Mouse (Mus musculus): ENCODE data around the gene Pigt.

Pigt gene

DNA sequence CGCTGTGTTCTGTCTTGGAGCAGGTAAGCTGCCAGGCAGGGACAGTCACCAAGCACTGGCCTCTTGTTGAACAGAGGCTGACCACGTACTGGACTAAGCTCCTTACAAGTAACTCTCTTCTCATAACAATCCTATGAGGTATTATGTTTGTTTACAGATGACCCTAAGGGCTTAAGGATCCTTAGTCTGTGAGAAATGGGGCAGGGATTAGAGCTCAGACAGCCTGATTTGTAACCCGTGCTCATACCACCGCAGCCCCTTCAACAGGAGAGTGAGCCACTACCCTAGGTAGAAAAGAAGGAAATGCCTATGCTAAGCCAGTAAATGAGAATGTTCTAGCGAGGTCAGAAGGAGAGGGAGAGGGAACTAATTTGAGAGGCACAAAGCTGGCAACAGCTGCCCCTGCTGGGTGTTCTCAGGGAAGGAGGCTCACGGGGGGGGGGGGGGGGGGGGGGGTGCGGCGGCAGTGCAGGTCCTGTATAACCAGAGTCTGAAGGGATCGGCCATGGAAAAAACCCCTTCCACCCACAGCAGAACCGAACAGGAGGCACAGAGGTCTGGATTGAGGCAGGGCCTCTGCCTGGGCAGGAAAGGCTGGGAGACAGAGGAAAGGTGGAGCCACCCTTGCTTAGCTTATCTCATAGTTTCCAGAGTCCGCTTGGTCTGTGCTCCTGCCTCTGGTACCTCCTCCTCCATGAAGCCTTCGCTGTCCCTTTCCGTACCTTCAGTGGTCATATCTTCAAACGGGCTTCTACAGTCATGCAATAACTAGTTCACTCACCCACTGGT lies 15.0 kb downstream of the Pigt start:
- TF ChIP-seq NANOG (IDR thresholded peaks at IDR 0.05; ENCODE audit: borderline replicate concordance, low read length) (no peak), POU5F1 (IDR thresholded peaks at IDR 0.05; ENCODE audit: borderline replicate concordance, low read length) (no peak), CTCF (conservative IDR thresholded peaks at IDR 0.05; ENCODE audit: low read length) (no peak)
- Histone ChIP-seq H3K4me1 (replicated peaks; ENCODE audit: low read depth, low read length) (peaks cover 49% of the 10 kb centered on the region), H3K9me3 (ENCODE audit: low read length) (no peaks in the 10 kb centered on the region), H3K36me3 (ENCODE audit: insufficient read depth, low read length) (peaks cover 11% of the 10 kb centered on the region), H3K4me3 (replicated peaks; ENCODE audit: low read length) (no peak overlapping the region), H3K27me3 (ENCODE audit: insufficient read depth, low read length) (no peaks in the 10 kb centered on the region)

DNA sequence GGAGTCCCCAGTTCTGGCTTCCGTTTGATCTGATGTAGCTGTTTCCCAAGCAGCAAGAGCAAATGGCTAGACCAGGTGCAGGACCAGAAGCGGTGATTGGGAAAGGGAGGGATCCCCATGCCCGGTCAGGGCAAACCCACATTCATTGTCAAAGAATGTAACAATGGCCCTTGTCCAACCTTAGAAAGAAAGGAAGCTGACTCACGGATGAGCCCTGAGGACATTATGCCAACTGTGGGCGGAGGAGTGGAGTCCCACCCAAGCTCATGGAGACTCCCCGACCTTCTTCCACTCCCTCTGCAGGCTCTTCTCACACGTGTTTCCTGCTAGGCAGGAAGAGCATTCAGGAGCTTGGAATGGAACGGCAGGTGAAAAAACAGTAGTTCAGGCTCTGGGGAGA lies 16.1 kb downstream of the Pigt start:
- Histone ChIP-seq H3K36me3 (ENCODE audit: insufficient read depth, low read length) (peaks cover 10% of the 10 kb centered on the region), H3K4me3 (replicated peaks; ENCODE audit: low read length) (no peak overlapping the region; the same call in 1 of the 2 replicates), H3K9me3 (ENCODE audit: low read length) (no peaks in the 10 kb centered on the region), H3K27me3 (ENCODE audit: insufficient read depth, low read length) (no peaks in the 10 kb centered on the region), H3K4me1 (replicated peaks; ENCODE audit: low read depth, low read length) (peaks cover 47% of the 10 kb centered on the region)
- no peak for TF ChIP-seq CTCF (conservative IDR thresholded peaks at IDR 0.05; ENCODE audit: low read length)
- TF ChIP-seq NANOG (IDR thresholded peaks at IDR 0.05; ENCODE audit: borderline replicate concordance, low read length), result no peak

DNA sequence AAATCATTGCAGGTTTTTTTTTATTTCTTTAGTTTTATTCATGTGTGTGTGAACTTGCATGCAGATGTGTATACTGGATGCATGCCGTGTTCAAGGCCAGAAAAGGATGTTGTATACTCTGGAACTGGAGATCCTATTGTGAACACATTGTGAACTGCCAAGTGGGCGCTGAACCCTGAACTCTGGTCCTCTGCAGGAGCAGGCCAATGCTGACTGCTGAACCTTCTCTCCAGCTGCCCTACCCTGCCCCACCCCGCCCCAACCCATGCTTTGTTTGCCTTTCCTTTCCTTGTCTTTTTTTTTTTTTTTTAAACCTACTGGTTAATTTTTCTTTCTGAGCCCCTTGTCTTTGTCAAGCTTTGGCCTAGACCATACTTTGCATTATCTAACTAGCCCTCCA lies 17.6 kb downstream of the Pigt start:
- Histone ChIP-seq H3K36me3 (ENCODE audit: insufficient read depth, low read length) (no peaks in the 10 kb centered on the region), H3K4me3 (replicated peaks; ENCODE audit: low read length) (no peak overlapping the region), H3K4me1 (replicated peaks; ENCODE audit: low read depth, low read length) (peaks cover 41% of the 10 kb centered on the region), H3K27me3 (ENCODE audit: insufficient read depth, low read length) (no peaks in the 10 kb centered on the region), H3K9me3 (ENCODE audit: low read length) (no peaks in the 10 kb centered on the region)
- no peak for TF ChIP-seq POU5F1 (IDR thresholded peaks at IDR 0.05; ENCODE audit: borderline replicate concordance, low read length)
- TF ChIP-seq NANOG (IDR thresholded peaks at IDR 0.05; ENCODE audit: borderline replicate concordance, low read length), result no peak
- no peak for TF ChIP-seq CTCF (conservative IDR thresholded peaks at IDR 0.05; ENCODE audit: low read length)

DNA sequence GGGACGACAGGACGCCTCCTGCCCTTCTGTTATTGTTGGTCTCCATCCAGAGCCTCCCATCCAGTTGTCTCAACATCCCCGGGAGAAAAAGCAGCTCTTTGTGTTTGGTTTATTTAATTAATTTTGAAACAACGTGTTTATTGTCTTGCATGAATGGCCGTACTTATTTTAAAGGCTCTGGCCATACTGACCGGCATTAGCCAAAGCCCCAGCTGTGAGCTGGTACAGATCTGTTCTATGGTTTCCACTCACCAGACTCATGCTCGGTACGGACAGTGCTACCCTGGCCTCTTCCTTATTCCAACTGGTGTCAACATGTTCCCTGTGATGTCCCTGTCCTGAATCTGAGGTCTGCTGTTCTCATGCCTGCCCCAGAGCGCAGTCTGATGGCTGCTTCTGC lies 18.6 kb downstream of the Pigt start:
- no peaks in the 10 kb centered on the region for H3K9me3 ChIP-seq (ENCODE audit: low read length)
- H3K27me3 ChIP-seq (ENCODE audit: insufficient read depth, low read length), result no peaks in the 10 kb centered on the region
- TF ChIP-seq NANOG (IDR thresholded peaks at IDR 0.05; ENCODE audit: borderline replicate concordance, low read length), result no peak
- H3K36me3 ChIP-seq (ENCODE audit: insufficient read depth, low read length), result no peaks in the 10 kb centered on the region
- H3K4me1 ChIP-seq (replicated peaks; ENCODE audit: low read depth, low read length), result peaks cover 37% of the 10 kb centered on the region
- no peak overlapping the region for H3K4me3 ChIP-seq (replicated peaks; ENCODE audit: low read length)

DNA sequence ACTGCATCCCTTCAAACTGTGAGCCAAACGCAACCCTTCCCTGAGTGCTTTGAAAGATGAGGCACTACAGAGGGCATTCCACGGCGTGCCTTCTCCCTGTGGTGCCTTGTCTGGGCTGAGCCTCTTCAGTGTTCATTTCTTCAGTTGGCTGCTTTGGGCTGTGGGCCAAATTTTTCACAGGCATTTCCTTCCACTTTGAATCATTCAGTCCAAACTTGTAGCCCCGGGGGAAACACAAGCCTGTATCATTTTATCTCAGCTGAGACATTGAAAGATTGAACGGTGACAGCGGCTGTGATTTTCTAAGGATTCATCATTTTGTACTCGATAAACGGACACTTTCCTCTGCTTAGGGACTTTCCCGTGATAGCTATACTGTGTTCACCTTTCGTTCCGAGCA lies 19.3 kb downstream of the Pigt start:
- H3K36me3 ChIP-seq (ENCODE audit: insufficient read depth, low read length), result no peaks in the 10 kb centered on the region

DNA sequence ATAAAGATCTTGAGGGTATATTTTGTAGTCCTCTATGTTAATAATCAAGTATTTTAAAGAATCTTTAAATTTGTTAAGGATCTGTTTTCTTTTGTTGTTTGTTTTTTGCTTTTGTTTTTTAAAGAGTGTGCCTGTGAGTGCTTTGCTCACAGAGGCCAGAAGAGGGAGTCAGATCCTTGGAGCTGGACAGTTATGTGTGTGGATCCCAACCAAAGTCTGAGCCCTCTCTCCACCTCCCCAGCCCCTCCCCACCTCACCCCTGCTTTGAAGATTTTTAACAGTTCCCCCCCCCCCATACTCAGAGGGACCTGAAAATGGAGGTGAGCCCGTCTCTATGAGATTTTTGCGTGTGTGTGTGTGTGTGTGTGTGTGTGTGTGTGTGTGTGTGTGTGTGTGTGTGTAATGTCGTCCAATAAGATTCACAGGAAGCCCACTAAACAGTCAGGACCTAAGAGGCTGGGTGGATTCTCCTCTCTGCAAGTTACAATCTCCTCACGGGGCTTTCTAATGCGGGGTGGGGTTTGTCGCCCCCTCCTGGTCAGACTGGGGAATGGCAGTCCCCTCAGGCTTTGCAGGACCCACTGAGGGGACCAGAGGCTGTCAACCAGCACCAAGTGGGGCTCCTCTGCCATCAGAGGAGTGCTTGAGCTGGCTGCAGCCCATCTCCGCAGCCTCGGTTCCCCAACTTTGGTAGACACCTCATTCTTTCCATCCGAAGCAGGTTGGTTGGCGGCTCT lies 20.3 kb downstream of the Pigt start:
- H3K4me1 ChIP-seq (replicated peaks; ENCODE audit: low read depth, low read length), result peaks cover 44% of the 10 kb centered on the region
- H3K4me3 ChIP-seq (replicated peaks; ENCODE audit: low read length), result 0 out of 2 replicates have a peak overlapping the region, but pooled peaks have one; percentile 7
- no peaks in the 10 kb centered on the region for H3K36me3 ChIP-seq (ENCODE audit: insufficient read depth, low read length)
- no peak for TF ChIP-seq POU5F1 (IDR thresholded peaks at IDR 0.05; ENCODE audit: borderline replicate concordance, low read length)
- no peak for TF ChIP-seq NANOG (IDR thresholded peaks at IDR 0.05; ENCODE audit: borderline replicate concordance, low read length)
- TF ChIP-seq CTCF (conservative IDR thresholded peaks at IDR 0.05; ENCODE audit: low read length), result peak; percentile 99
- H3K27me3 ChIP-seq (ENCODE audit: insufficient read depth, low read length), result no peaks in the 10 kb centered on the region
- no peaks in the 10 kb centered on the region for H3K9me3 ChIP-seq (ENCODE audit: low read length)

More for the DNA sequence above, 19.3 kb downstream of the Pigt start:
- Histone ChIP-seq H3K9me3 (ENCODE audit: low read length) (no peaks in the 10 kb centered on the region), H3K27me3 (ENCODE audit: insufficient read depth, low read length) (no peaks in the 10 kb centered on the region), H3K4me1 (replicated peaks; ENCODE audit: low read depth, low read length) (peaks cover 38% of the 10 kb centered on the region), H3K4me3 (replicated peaks; ENCODE audit: low read length) (no peak overlapping the region)
- TF ChIP-seq POU5F1 (IDR thresholded peaks at IDR 0.05; ENCODE audit: borderline replicate concordance, low read length) (no peak), NANOG (IDR thresholded peaks at IDR 0.05; ENCODE audit: borderline replicate concordance, low read length) (no peak), CTCF (conservative IDR thresholded peaks at IDR 0.05; ENCODE audit: low read length) (peak; percentile 5; the same call in 1 of the 2 replicates)

DNA sequence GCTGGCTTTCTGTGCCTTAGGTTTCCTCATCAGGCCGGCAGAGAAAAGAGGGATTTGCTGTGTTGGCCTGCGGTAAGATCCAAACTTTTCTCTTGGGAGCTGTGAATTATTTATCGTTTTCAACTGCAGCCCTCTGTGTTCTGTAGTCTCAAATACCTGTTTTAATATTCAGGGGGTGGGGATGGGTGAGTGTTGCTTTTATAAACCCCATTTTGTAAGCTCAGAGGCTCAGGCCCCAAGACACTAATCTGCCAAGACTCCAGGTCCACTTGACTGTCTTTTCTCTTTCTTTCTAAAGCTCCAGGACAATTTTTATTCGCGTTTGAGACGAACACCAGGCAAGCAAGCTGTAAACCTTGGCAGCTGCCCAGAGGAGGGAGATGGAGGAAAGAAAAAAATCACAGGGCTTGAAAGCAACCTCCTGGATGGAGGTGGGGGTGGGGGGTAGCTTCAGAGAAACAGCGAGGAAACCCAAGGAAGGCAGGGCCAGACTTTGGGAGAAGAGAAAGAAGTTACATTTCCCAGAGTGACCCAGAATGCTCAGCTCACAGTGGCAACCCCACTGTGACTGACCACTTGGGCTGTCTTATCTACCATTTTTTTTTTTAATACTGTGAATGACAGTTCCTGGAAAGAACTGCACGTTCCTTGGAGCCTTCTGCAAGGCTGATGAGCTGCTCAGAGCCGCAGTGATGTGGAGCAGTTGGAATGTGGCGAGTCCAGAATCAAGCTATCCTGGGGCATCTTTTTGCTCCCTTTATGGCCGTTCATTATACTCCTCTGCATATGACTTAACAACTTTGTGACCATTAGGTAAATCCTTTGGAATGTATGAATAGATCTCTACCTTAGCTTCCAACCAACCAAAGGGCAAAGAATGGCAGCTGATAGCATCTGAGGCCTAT lies 21.2 kb downstream of the Pigt start:
- Histone ChIP-seq H3K27me3 (ENCODE audit: insufficient read depth, low read length) (no peaks in the 10 kb centered on the region), H3K4me1 (replicated peaks; ENCODE audit: low read depth, low read length) (peaks cover 43% of the 10 kb centered on the region), H3K9me3 (ENCODE audit: low read length) (peaks cover 8% of the 10 kb centered on the region), H3K36me3 (ENCODE audit: insufficient read depth, low read length) (no peaks in the 10 kb centered on the region), H3K4me3 (replicated peaks; ENCODE audit: low read length) (0 out of 2 replicates have a peak overlapping the region, but pooled peaks have one; percentile 7)
- TF ChIP-seq NANOG (IDR thresholded peaks at IDR 0.05; ENCODE audit: borderline replicate concordance, low read length), result no peak
- no peak for TF ChIP-seq CTCF (conservative IDR thresholded peaks at IDR 0.05; ENCODE audit: low read length)
- no peak for TF ChIP-seq POU5F1 (IDR thresholded peaks at IDR 0.05; ENCODE audit: borderline replicate concordance, low read length)

DNA sequence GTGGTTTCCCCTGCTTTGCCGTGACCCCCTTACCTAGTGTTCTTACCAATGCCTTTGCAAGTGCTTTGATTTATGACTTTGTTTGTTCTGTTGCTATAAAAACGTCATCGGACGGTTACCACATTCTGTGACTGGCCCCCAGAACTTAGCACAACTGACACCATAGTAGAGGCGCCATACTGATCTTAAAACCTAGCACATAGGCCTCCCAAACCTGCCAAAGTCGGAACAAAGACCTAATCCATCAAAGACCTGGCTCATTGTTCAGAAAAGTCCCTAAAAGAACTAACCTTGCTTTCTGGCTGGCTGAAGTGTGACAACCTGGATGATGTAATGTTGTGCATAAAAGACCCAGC lies 21.8 kb downstream of the Pigt start:
- Histone ChIP-seq H3K36me3 (ENCODE audit: insufficient read depth, low read length) (no peaks in the 10 kb centered on the region), H3K9me3 (ENCODE audit: low read length) (peaks cover 10% of the 10 kb centered on the region), H3K4me3 (replicated peaks; ENCODE audit: low read length) (no peak overlapping the region), H3K4me1 (replicated peaks; ENCODE audit: low read depth, low read length) (peaks cover 37% of the 10 kb centered on the region), H3K27me3 (ENCODE audit: insufficient read depth, low read length) (no peaks in the 10 kb centered on the region)
- no peak for TF ChIP-seq POU5F1 (IDR thresholded peaks at IDR 0.05; ENCODE audit: borderline replicate concordance, low read length)
- no peak for TF ChIP-seq NANOG (IDR thresholded peaks at IDR 0.05; ENCODE audit: borderline replicate concordance, low read length)
- no peak for TF ChIP-seq CTCF (conservative IDR thresholded peaks at IDR 0.05; ENCODE audit: low read length)

Data from E14TG2a.4 (cell line).